Mouse (Mus musculus) lung, postnatal 4 days (tissue): ENCODE measurements around the gene Tpd52l2.
A peak's percentile ranks its signal among the peaks of the same experiment; 100 is the strongest.

ENCODE experiments used
- DNase-seq, 2 experiments: peaks; one replicate each; pipeline ENCODE4 v3.0.0; 2021

Gene Tpd52l2

GRCm38 (mm10) chr2:181487338-181488277, 9.3 kb upstream of the Tpd52l2 start:
- peak; percentile 59 to 81 for DNase-seq

- DNase-seq = peak; percentile 47 to 62
Measured at GRCm38 (mm10) chr2:181491432-181492205, 5.3 kb upstream of the Tpd52l2 start.

- no peak for DNase-seq
Measured at GRCm38 (mm10) chr2:181492206-181492605, 4.7 kb upstream of the Tpd52l2 start.

GRCm38 (mm10) chr2:181493156-181493927, 3.6 kb upstream of the Tpd52l2 start, which contains the start of gene Abhd16b:
Gene Abhd16b (plus strand): TSS chr2:181493206.
- DNase-seq = no peak

GRCm38 (mm10) chr2:181494266-181494945, 2.5 kb upstream of the Tpd52l2 start:
- no peak for DNase-seq

GRCm38 (mm10) chr2:181495845-181496244, 1.1 kb upstream of the Tpd52l2 start:
- peak; percentile 26 to 33 for DNase-seq

- DNase-seq = peak; percentile 77 to 81
Measured at GRCm38 (mm10) chr2:181496281-181496680, 661 bp upstream of the Tpd52l2 start.

GRCm38 (mm10) chr2:181497548-181497875, 570 bp downstream of the Tpd52l2 start:
- peak; percentile 69 to 81 for DNase-seq

GRCm38 (mm10) chr2:181498644-181499043, 1.7 kb downstream of the Tpd52l2 start:
- DNase-seq = no peak

- no peak for DNase-seq
Measured at GRCm38 (mm10) chr2:181509191-181509590, 12.2 kb downstream of the Tpd52l2 start.

- DNase-seq = no peak
Measured at GRCm38 (mm10) chr2:181511231-181511630, 14.3 kb downstream of the Tpd52l2 start.

- DNase-seq = no peak
Measured at GRCm38 (mm10) chr2:181519201-181519600, 22.3 kb downstream of the Tpd52l2 start.

GRCm38 (mm10) chr2:181520118-181520935, 23.4 kb downstream of the Tpd52l2 start, which contains the start of gene Dnajc5:
Gene Dnajc5 (plus strand): TSS chr2:181520485.
- DNase-seq = peak; percentile 98 to 99

- DNase-seq = no peak
Measured at GRCm38 (mm10) chr2:181520936-181521227, 23.9 kb downstream of the Tpd52l2 start.

- no peak for DNase-seq
Measured at GRCm38 (mm10) chr2:181521491-181521890, 24.5 kb downstream of the Tpd52l2 start.

- DNase-seq = peak in 1 of 2 experiments; percentile 44
Measured at GRCm38 (mm10) chr2:181522811-181523210, 25.9 kb downstream of the Tpd52l2 start.

- DNase-seq = no peak
Measured at GRCm38 (mm10) chr2:181525526-181525925, 28.6 kb downstream of the Tpd52l2 start.

GRCm38 (mm10) chr2:181529076-181529475, 32.1 kb downstream of the Tpd52l2 start:
- DNase-seq = no peak

- DNase-seq = no peak
Measured at GRCm38 (mm10) chr2:181532589-181532988, 35.6 kb downstream of the Tpd52l2 start.

GRCm38 (mm10) chr2:181536410-181536809, 39.5 kb downstream of the Tpd52l2 start:
- DNase-seq = peak in 1 of 2 experiments; percentile 19

GRCm38 (mm10) chr2:181537444-181538047, 40.6 kb downstream of the Tpd52l2 start:
- DNase-seq = peak; percentile 62 to 76
